Mouse (Mus musculus): ENCODE measurements around the gene Cetn4.

The Cetn4 gene

DNA sequence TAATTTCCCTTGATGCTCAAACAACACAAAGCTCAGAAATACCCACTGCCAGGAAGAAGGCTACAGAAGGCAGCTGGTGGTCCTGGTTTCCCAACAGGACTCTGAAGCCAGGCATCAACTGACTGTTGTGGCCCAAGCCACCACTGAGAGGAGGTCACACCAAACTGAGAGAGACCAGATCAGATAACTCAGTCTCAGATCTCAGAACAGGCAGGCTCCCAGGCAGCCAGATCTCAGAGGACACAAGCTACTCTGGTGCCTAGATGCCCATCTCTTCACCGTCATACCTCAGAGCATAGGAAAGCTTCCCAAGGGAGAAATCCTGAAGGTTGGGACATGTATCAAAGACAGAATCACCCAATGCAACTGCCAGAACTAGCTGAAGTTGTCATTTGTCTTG, 32.3 kb downstream of the Cetn4 start:
- no peak for TF ChIP-seq GATA4 (IDR thresholded peaks at IDR 0.05; ENCODE audit: insufficient replicate concordance, low read length)

- TF ChIP-seq GATA4 (IDR thresholded peaks at IDR 0.05; ENCODE audit: insufficient replicate concordance, low read length): no peak
Measured at GRCm38 (mm10) chr3:37274661-37275060, 37.8 kb downstream of the Cetn4 start.

GRCm38 (mm10) chr3:37273092-37273491, 39.4 kb downstream of the Cetn4 start:
- no peak for TF ChIP-seq GATA4 (IDR thresholded peaks at IDR 0.05; ENCODE audit: insufficient replicate concordance, low read length)

- TF ChIP-seq GATA4 (IDR thresholded peaks at IDR 0.05; ENCODE audit: insufficient replicate concordance, low read length): no peak
Measured at GRCm38 (mm10) chr3:37271209-37271608, 41.3 kb downstream of the Cetn4 start.

GRCm38 (mm10) chr3:37269926-37270325, 42.6 kb downstream of the Cetn4 start:
- no peak for TF ChIP-seq GATA4 (IDR thresholded peaks at IDR 0.05; ENCODE audit: insufficient replicate concordance, low read length)

DNA sequence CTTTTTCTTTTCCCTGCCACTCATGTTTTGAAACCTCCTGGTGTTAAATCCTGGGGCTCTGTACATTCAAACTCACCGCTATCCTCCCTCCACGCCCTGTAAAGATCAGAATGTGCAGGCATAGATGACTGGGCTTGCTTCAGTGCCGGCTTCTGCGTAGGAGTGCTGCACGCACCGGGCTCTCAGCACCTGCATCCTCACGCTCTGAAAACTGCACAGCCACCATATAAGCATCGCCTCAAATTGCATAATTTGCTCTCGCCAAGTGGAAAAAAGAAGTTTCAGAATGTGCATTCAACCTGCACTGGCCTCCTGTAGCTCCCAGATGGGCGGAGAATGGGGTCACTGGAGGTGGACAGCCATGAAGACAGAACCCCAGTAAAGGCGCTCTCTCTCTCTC, 44.2 kb downstream of the Cetn4 start:
- no peak for TF ChIP-seq GATA4 (IDR thresholded peaks at IDR 0.05; ENCODE audit: insufficient replicate concordance, low read length)

DNA sequence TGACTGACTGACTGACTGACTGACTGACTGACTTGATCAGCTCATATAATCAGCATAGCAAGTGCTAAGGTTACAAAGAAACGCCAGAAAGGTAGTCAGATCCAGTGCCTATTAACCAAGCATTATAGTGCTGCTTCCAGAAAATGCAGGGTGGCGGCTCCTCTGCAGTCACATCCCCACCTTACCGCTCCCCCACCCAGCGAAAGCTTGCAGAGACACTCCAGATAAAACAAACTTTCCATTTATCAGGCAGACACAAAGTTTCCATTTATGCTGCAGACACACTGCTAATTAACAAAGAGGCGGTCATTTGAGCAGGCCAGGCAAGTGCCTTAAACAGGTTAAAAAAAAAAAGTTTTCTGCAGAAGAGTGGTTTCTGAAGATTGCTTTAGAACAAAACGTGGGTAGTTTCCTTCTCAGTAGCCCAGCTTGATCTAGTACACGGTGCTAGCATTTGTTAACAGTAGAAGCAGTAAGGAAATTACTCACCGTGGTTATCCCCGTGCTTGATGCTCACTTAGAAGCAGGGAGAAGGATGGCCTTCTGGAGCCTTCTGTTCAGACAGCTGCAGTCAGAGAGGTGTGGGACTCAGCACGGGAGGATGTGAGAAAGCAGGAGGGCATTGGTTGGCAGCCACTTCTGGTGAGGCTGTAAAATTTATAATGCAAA, 53.0 kb downstream of the Cetn4 start:
- TF ChIP-seq GATA4 (IDR thresholded peaks at IDR 0.05; ENCODE audit: insufficient replicate concordance, low read length): no peak

DNA sequence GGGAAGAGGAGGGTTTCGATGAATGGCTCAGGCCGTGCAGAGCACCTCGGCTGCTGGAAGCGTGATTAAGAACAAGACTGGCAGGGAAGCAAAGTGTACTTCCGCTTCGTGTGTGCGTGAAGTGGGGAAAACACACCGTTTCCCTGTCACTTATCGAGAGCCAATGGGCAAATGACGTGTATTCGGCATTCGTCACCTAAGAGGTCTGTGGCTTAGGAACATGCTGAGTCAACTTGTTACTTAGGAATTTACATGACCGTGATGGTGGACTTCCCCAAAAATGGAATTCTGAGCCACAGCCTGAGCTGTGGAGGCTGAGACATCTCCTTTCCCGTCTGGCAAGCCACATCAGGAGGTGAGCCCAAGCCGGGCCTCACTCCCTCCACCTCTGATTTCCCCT, 54.7 kb downstream of the Cetn4 start:
- no peak for TF ChIP-seq GATA4 (IDR thresholded peaks at IDR 0.05; ENCODE audit: insufficient replicate concordance, low read length)
